Mouse (Mus musculus) liver, embryonic 13.5 days (tissue): Measurements from ENCODE around the gene Ptprcap. TPM values are rescaled to one million over a fixed set of nuclear protein-coding genes. Genes with fewer than 3 reads are reported as not detected.
A peak's percentile ranks its signal among the peaks of the same experiment; 100 is the strongest.

ENCODE experiments used
- ATAC-seq: fragments of 200-750 bp; cut with Nextera tagmentation; 2 replicates; pipeline ENCODE4 v1.8.0; 2017; ENCODE audit warnings: low read depth, mild to moderate bottlenecking, moderate number of reproducible peaks, moderate library complexity
- DNase-seq: peaks from one replicate; pipeline ENCODE4 v3.0.0; 2022
- H3K27ac ChIP-seq: fragments of 300-500 bp; sonication (generic); 2 replicates; pipeline ENCODE4 v1.5.1; 2015; ENCODE audit warnings: moderate library complexity, mild to moderate bottlenecking, inconsistent platforms
- H3K27me3 ChIP-seq: fragments of 300-500 bp; sonication (generic); 2 replicates; pipeline ENCODE4 v1.6.1; 2015; ENCODE audit warnings: mild to moderate bottlenecking, inconsistent platforms
- H3K36me3 ChIP-seq: fragments of 300-500 bp; sonication (generic); 2 replicates; pipeline ENCODE4 v1.6.1; 2015; ENCODE audit warnings: mild to moderate bottlenecking, inconsistent platforms
- H3K4me1 ChIP-seq: fragments of 300-500 bp; sonication (generic); replicated peaks from 2 replicates; pipeline ENCODE4 v1.6.1; 2015; ENCODE audit warnings: inconsistent platforms
- H3K4me2 ChIP-seq: fragments of 300-500 bp; sonication (generic); 2 replicates; pipeline ENCODE4 v1.6.1; 2015; ENCODE audit warnings: inconsistent platforms, mild to moderate bottlenecking, moderate library complexity
- H3K4me3 ChIP-seq: fragments of 300-500 bp; sonication (generic); replicated peaks from 2 replicates; pipeline ENCODE4 v1.5.1; 2015; ENCODE audit warnings: mild to moderate bottlenecking, inconsistent platforms
- H3K9ac ChIP-seq: fragments of 300-500 bp; sonication (generic); 2 replicates; pipeline ENCODE4 v1.6.1; 2015; ENCODE audit warnings: mild to moderate bottlenecking, inconsistent platforms
- H3K9me3 ChIP-seq: fragments of 300-500 bp; sonication (generic); replicated peaks from 2 replicates; pipeline ENCODE4 v1.6.1; 2016; ENCODE audit warnings: inconsistent platforms
- WGBS: fragments of 180-500 bp; shearing (Covaris S2); methylation state at CpG from one replicate; pipeline ENCODE4 v1.1.7; 2015; ENCODE audit not compliant: insufficient replicate concordance; 5-methylcytosine and 5-hydroxymethylcytosine counted together
- polyA plus RNA-seq: library from polyadenylated mRNA; unstranded; fragments of >200 nt; fragmentation: Nextera tagmentation; extraction: Ambion mirVana; gene quantifications from 2 replicates; pipeline ENCODE4 v1.2.1, GENCODE M21; 2015

Gene Ptprcap
- polyA plus RNA-seq, 1 experiment from 2014 or later = 21.3 TPM

GRCm38 (mm10) chr19:4192251-4192985 lies 39.0 kb downstream of the Ptprcap start:
- peak; percentile 62 for ATAC-seq
- Histone ChIP-seq H3K27ac (peak overlapping the region; percentile 91), H3K9me3 (no peaks in the 10 kb centered on the region), H3K4me2 (peak overlapping the region; percentile 90), H3K9ac (peak overlapping the region; percentile 97), H3K27me3 (no peaks in the 10 kb centered on the region), H3K4me3 (peak overlapping the region; percentile 93), H3K36me3 (peaks cover 45% of the 10 kb centered on the region), H3K4me1 (peaks cover 68% of the 10 kb centered on the region)
- under 1% methylated on average over 51 of the region's 52 CpGs for WGBS
- DNase-seq = no peak

- DNase-seq (no peak), ATAC-seq (no peak)
- H3K27me3 ChIP-seq = no peaks in the 10 kb centered on the region
- peaks cover 52% of the 10 kb centered on the region for H3K36me3 ChIP-seq
- H3K4me1 ChIP-seq = peaks cover 73% of the 10 kb centered on the region
- H3K27ac ChIP-seq = peak overlapping the region; percentile 91
- peak overlapping the region; percentile 90 for H3K4me2 ChIP-seq
- 50% methylated on average over 6 of the region's 6 CpGs for WGBS
- peak overlapping the region; percentile 97 for H3K9ac ChIP-seq
- H3K9me3 ChIP-seq = no peaks in the 10 kb centered on the region
- H3K4me3 ChIP-seq = peak overlapping the region; percentile 93
Measured at GRCm38 (mm10) chr19:4193129-4193528, 39.7 kb downstream of the Ptprcap start.

GRCm38 (mm10) chr19:4194021-4194724 lies 40.8 kb downstream of the Ptprcap start:
- Histone ChIP-seq H3K36me3 (peaks cover 61% of the 10 kb centered on the region), H3K4me2 (peak overlapping the region; percentile 90), H3K27ac (peak overlapping the region; percentile 91; the same call in 1 of the 2 replicates), H3K4me3 (no peak overlapping the region), H3K9me3 (no peaks in the 10 kb centered on the region), H3K4me1 (peaks cover 79% of the 10 kb centered on the region), H3K27me3 (no peaks in the 10 kb centered on the region), H3K9ac (peak overlapping the region; percentile 97)
- 71% methylated on average over 8 of the region's 8 CpGs for WGBS
- ATAC-seq = no peak
- no peak for DNase-seq

GRCm38 (mm10) chr19:4194776-4195650 lies 41.6 kb downstream of the Ptprcap start:
- Histone ChIP-seq H3K27me3 (no peaks in the 10 kb centered on the region), H3K4me2 (no peak overlapping the region), H3K9ac (no peak overlapping the region), H3K9me3 (no peaks in the 10 kb centered on the region), H3K4me3 (no peak overlapping the region), H3K36me3 (peaks cover 69% of the 10 kb centered on the region), H3K27ac (0 out of 2 replicates have a peak overlapping the region, but pooled peaks have one; percentile 91), H3K4me1 (peaks cover 88% of the 10 kb centered on the region)
- 80% methylated on average over 12 of the region's 12 CpGs for WGBS
- no peak for ATAC-seq
- no peak for DNase-seq

- H3K27ac ChIP-seq = 0 out of 2 replicates have a peak overlapping the region, but pooled peaks have one; percentile 25
- H3K4me3 ChIP-seq = no peak overlapping the region
- no peaks in the 10 kb centered on the region for H3K9me3 ChIP-seq
- no peaks in the 10 kb centered on the region for H3K27me3 ChIP-seq
- H3K36me3 ChIP-seq = peaks cover 74% of the 10 kb centered on the region
- WGBS = 73% methylated on average over 2 of the region's 2 CpGs
- no peak overlapping the region for H3K4me2 ChIP-seq
- peaks cover 87% of the 10 kb centered on the region for H3K4me1 ChIP-seq
- DNase-seq (no peak), ATAC-seq (no peak)
- no peak overlapping the region for H3K9ac ChIP-seq
Measured at GRCm38 (mm10) chr19:4196048-4196447, 42.6 kb downstream of the Ptprcap start.

GRCm38 (mm10) chr19:4196548-4196947 lies 43.1 kb downstream of the Ptprcap start:
- H3K4me2 ChIP-seq = no peak overlapping the region

GRCm38 (mm10) chr19:4197180-4197579 lies 43.8 kb downstream of the Ptprcap start:
- peaks cover 87% of the 10 kb centered on the region for H3K4me1 ChIP-seq
- 0 out of 2 replicates have a peak overlapping the region, but pooled peaks have one; percentile 34 for H3K9ac ChIP-seq
- WGBS = 59% methylated on average over 3 of the region's 3 CpGs

More at GRCm38 (mm10) chr19:4196548-4196947, 43.1 kb downstream of the Ptprcap start:
- 53% methylated on average over 5 of the region's 5 CpGs for WGBS
- no peak for DNase-seq
- Histone ChIP-seq H3K27me3 (no peaks in the 10 kb centered on the region), H3K36me3 (peaks cover 74% of the 10 kb centered on the region), H3K27ac (peak overlapping the region; percentile 59; the same call in 1 of the 2 replicates), H3K4me3 (no peak overlapping the region), H3K4me1 (peaks cover 82% of the 10 kb centered on the region), H3K9ac (peak overlapping the region; percentile 34; the same call in 1 of the 2 replicates), H3K9me3 (no peaks in the 10 kb centered on the region)
- no peak for ATAC-seq

GRCm38 (mm10) chr19:4201291-4201909 lies 48.0 kb downstream of the Ptprcap start, which contains the start of gene Rad9a:
TSS of gene Rad9a (minus strand) at chr19:4201662.
- ATAC-seq (peak; percentile 86), DNase-seq (peak; percentile 95)
- no peaks in the 10 kb centered on the region for H3K9me3 ChIP-seq
- H3K4me1 ChIP-seq = peaks cover 56% of the 10 kb centered on the region
- H3K4me2 ChIP-seq = peak within 1 kb of the TSS; percentile 89
- H3K4me3 ChIP-seq = peak within 1 kb of the TSS; percentile 76
- WGBS = under 1% methylated on average over 34 of the region's 34 CpGs
- peaks cover 39% of the 10 kb centered on the region for H3K36me3 ChIP-seq
- H3K27ac ChIP-seq = peak within 1 kb of the TSS; percentile 82
- H3K27me3 ChIP-seq = peaks cover 30% of the 10 kb centered on the region
- peak within 1 kb of the TSS; percentile 88 for H3K9ac ChIP-seq

More at GRCm38 (mm10) chr19:4197180-4197579, 43.8 kb downstream of the Ptprcap start:
- Histone ChIP-seq H3K4me2 (no peak overlapping the region), H3K4me3 (no peak overlapping the region), H3K27me3 (no peaks in the 10 kb centered on the region), H3K27ac (peak overlapping the region; percentile 59), H3K36me3 (peaks cover 74% of the 10 kb centered on the region), H3K9me3 (no peaks in the 10 kb centered on the region)
- DNase-seq (no peak), ATAC-seq (no peak)

- Histone ChIP-seq H3K4me2 (peak overlapping the region; percentile 89), H3K27ac (peak overlapping the region; percentile 60; the same call in 1 of the 2 replicates), H3K9me3 (no peaks in the 10 kb centered on the region), H3K36me3 (peaks cover 32% of the 10 kb centered on the region), H3K27me3 (peaks cover 38% of the 10 kb centered on the region), H3K4me1 (peaks cover 49% of the 10 kb centered on the region), H3K4me3 (peak overlapping the region; percentile 76), H3K9ac (peak overlapping the region; percentile 72)
- no peak for ATAC-seq
- DNase-seq = no peak
- WGBS = 39% methylated on average over 7 of the region's 7 CpGs
Measured at GRCm38 (mm10) chr19:4202149-4202548, 48.7 kb downstream of the Ptprcap start.

GRCm38 (mm10) chr19:4203148-4203547 lies 49.7 kb downstream of the Ptprcap start:
- DNase-seq (no peak), ATAC-seq (no peak)
- Histone ChIP-seq H3K4me1 (peaks cover 40% of the 10 kb centered on the region), H3K36me3 (peaks cover 22% of the 10 kb centered on the region), H3K27ac (0 out of 2 replicates have a peak overlapping the region, but pooled peaks have one; percentile 6), H3K9me3 (no peaks in the 10 kb centered on the region), H3K9ac (no peak overlapping the region), H3K4me3 (no peak overlapping the region), H3K27me3 (peaks cover 45% of the 10 kb centered on the region), H3K4me2 (no peak overlapping the region)
- WGBS = 39% methylated on average over 3 of the region's 3 CpGs
